Mouse (Mus musculus): Measurements from ENCODE around the gene Kitl. TPM values are rescaled to one million over a fixed set of nuclear protein-coding genes. Genes with fewer than 3 reads are reported as not detected.

Gene Kitl
- total RNA-seq (2014; rRNA removed): 35.0 and 57.3 TPM in 2 replicates
- polyA plus RNA-seq (2015; fragmentation: Nextera tagmentation; extraction: Ambion mirVana): 31.4 and 50.9 TPM in 2 replicates

DNA sequence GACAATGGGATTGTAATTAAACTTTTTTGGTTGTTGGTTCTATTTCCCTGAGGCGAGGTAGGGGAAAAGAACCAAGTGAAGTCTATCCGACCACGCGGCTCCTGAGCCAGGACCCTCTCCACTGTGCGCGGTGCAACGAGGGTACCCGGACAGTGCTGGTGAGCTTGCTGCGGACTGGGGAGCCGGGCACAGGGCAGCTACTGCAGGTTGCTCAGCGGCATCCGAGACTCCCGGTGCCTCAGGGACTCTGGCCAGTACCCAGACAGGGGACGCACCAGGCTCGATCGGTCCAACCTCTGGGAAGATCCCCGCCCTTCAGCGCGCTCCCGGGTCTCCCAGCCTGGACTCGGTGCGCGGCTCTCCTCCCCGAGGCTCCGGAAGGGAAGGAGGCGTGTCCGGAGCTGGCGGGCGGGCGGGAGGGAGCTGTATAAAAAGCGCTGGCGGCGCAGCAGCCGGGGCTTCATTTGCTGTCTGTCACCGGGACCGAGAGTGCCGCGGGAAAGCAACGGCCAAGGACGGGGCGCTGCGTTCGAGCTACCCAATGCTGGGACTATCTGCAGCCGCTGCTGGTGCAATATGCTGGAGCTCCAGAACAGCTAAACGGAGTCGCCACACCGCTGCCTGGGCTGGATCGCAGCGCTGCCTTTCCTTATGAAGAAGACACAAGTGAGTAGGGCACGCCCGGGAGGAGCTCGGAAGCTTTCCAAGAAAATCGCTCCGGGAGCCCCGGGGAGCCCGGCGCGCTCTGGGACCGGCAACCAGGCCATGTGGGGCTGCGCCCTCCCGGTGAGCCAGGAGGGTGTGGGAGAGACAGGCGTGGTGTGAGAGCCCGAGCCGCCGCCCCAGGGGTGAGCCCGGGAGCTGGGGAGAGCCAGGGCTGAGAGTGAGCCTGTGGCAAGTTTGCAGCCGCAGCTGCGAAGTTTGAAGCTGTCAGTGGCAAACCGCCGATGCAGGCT, at the start of gene Kitl:
Gene Kitl, plus strand, starts transcription at position 261 of the 956 bp plus-strand sequence.
- Histone ChIP-seq H3K4me1 (ENCODE audit: insufficient read depth, low read length) (no peaks in the 10 kb centered on the region), H3K4me3 (ENCODE audit: low read depth, low read length) (peak within 1 kb of the TSS; percentile 64), H3K27ac (ENCODE audit: low read depth, low read length) (peak within 1 kb of the TSS; percentile 43; the same call in 1 of the 2 replicates), H3K9me3 (ENCODE audit: low read length) (no peaks in the 10 kb centered on the region), H3K27me3 (ENCODE audit: insufficient read depth, low read length) (peaks cover 35% of the 10 kb centered on the region), H3K4me2 (ENCODE audit: low read depth, low read length, poor library complexity, severe bottlenecking) (peak within 1 kb of the TSS; percentile 98), H3K9ac (replicated peaks; ENCODE audit: low read length, poor library complexity, severe bottlenecking) (peak within 1 kb of the TSS; percentile 55), H3K36me3 (ENCODE audit: insufficient read depth, low read length) (no peaks in the 10 kb centered on the region)
- ATAC-seq (ENCODE audit: low FRiP score): peak; percentile 80
- no peak for TF ChIP-seq CTCF (IDR thresholded peaks at IDR 0.05)
- WGBS: under 1% methylated on average over 61 of the region's 70 CpGs
- peak; percentile 73 for DNase-seq (ENCODE audit: low spot score)

DNA sequence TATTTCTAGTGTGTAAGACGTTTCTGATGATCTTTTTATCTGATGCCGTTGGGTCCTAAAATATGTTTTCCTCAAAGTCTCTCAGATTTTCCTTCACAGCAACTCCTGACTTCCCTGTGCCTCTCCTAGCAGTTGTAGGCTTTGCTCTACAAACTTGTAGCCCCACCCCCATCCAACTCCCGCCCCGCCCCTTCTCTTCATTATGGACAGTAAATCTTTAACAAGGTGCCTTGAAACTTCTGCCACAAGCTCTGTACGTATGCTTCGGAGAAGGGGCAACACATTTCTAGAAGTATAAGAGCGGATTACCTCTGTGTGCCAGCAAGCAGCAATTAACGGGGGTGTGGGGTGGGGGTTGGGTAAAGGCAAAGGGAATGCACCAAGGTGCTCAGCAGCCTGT, 42.6 kb upstream of the Kitl start:
- H3K27ac ChIP-seq (ENCODE audit: low read depth, low read length): no peak overlapping the region
- no peaks in the 10 kb centered on the region for H3K4me1 ChIP-seq (ENCODE audit: insufficient read depth, low read length)
- ATAC-seq (ENCODE audit: low FRiP score) (no peak), DNase-seq (ENCODE audit: low spot score) (no peak)
- no peaks in the 10 kb centered on the region for H3K36me3 ChIP-seq (ENCODE audit: insufficient read depth, low read length)
- no peaks in the 10 kb centered on the region for H3K9me3 ChIP-seq (ENCODE audit: low read length)
- H3K9ac ChIP-seq (replicated peaks; ENCODE audit: low read length, poor library complexity, severe bottlenecking): no peak overlapping the region
- H3K27me3 ChIP-seq (ENCODE audit: insufficient read depth, low read length): no peaks in the 10 kb centered on the region
- WGBS: 75% methylated on average over 8 of the region's 8 CpGs
- no peak overlapping the region for H3K4me2 ChIP-seq (ENCODE audit: low read depth, low read length, poor library complexity, severe bottlenecking)
- no peak overlapping the region for H3K4me3 ChIP-seq (ENCODE audit: low read depth, low read length)
- no peak for TF ChIP-seq CTCF (IDR thresholded peaks at IDR 0.05)

DNA sequence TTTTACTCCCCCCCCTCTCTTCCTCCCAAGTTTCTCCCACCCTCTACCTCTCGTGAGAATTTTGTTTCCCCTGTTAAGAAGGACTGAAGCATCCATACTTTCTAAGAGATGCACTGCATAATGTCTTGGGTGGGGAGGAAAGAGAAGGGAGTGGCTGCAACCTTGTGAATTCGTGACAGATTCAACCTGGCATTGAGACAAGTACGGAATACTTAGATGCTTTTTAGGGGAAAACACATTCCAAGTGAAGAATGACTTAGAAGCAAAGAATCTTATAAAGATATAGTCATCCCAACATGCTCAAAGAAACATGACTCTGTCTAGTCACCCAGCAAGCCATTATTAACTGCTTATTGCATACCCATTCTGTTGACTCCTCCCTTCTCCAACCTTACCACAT, 35.3 kb upstream of the Kitl start:
- 90% methylated on average over 3 of the region's 3 CpGs for WGBS
- H3K4me1 ChIP-seq (ENCODE audit: insufficient read depth, low read length): no peaks in the 10 kb centered on the region
- no peaks in the 10 kb centered on the region for H3K9me3 ChIP-seq (ENCODE audit: low read length)
- H3K27me3 ChIP-seq (ENCODE audit: insufficient read depth, low read length): no peaks in the 10 kb centered on the region
- H3K36me3 ChIP-seq (ENCODE audit: insufficient read depth, low read length): no peaks in the 10 kb centered on the region
- no peak for TF ChIP-seq CTCF (IDR thresholded peaks at IDR 0.05)
- no peak overlapping the region for H3K9ac ChIP-seq (replicated peaks; ENCODE audit: low read length, poor library complexity, severe bottlenecking)
- H3K27ac ChIP-seq (ENCODE audit: low read depth, low read length): no peak overlapping the region
- H3K4me2 ChIP-seq (ENCODE audit: low read depth, low read length, poor library complexity, severe bottlenecking): no peak overlapping the region
- H3K4me3 ChIP-seq (ENCODE audit: low read depth, low read length): no peak overlapping the region
- DNase-seq (ENCODE audit: low spot score): no peak
- ATAC-seq (ENCODE audit: low FRiP score): no peak

DNA sequence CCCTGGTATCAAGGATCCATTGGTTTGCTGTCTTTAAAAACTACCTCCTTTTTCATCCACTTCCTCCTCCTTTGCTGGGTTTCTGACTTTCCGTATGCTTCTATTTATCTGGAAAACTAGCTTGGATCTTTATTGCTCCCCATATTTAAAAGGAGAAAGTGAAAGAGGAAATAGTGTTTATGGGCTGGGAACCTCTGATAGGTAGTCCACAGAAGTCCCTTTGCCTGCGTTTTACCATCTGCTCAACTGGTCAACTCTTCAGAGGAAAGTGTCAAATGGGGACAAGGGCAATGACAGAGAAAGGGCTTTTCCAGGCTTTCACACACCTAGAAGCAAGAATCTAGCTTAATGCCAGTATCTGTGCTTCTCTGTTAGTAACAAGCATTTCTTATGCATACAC, 34.5 kb upstream of the Kitl start:
- H3K36me3 ChIP-seq (ENCODE audit: insufficient read depth, low read length): no peaks in the 10 kb centered on the region
- no peaks in the 10 kb centered on the region for H3K9me3 ChIP-seq (ENCODE audit: low read length)
- H3K4me2 ChIP-seq (ENCODE audit: low read depth, low read length, poor library complexity, severe bottlenecking): no peak overlapping the region
- DNase-seq (ENCODE audit: low spot score) (no peak), ATAC-seq (ENCODE audit: low FRiP score) (no peak)
- no peaks in the 10 kb centered on the region for H3K4me1 ChIP-seq (ENCODE audit: insufficient read depth, low read length)
- no peak overlapping the region for H3K4me3 ChIP-seq (ENCODE audit: low read depth, low read length)
- no peak overlapping the region for H3K9ac ChIP-seq (replicated peaks; ENCODE audit: low read length, poor library complexity, severe bottlenecking)
- no peak for TF ChIP-seq CTCF (IDR thresholded peaks at IDR 0.05)
- H3K27me3 ChIP-seq (ENCODE audit: insufficient read depth, low read length): no peaks in the 10 kb centered on the region
- no peak overlapping the region for H3K27ac ChIP-seq (ENCODE audit: low read depth, low read length)
- 90% methylated on average over 2 of the region's 2 CpGs for WGBS

DNA sequence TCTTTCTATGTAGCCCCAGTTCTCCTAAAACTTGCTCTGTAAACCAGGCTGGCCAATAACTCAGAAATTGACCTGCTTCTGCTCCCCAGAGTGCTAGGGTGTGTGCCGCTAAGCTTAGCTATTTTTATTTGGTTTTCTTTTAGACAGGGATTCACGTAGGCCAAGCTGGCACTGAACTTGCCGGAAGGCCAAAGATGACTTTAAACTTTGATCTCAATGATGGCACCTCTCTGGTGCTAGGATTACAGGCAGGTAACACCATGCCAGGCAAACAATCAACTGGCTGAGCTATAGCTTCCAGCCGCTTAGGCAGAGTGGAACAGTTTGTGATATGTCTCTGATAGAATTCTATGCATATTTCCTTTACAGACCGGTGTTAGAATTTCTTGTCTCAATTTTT, 33.5 kb upstream of the Kitl start:
- no peaks in the 10 kb centered on the region for H3K9me3 ChIP-seq (ENCODE audit: low read length)
- H3K27ac ChIP-seq (ENCODE audit: low read depth, low read length): no peak overlapping the region
- no peak for TF ChIP-seq CTCF (IDR thresholded peaks at IDR 0.05)
- no peak overlapping the region for H3K9ac ChIP-seq (replicated peaks; ENCODE audit: low read length, poor library complexity, severe bottlenecking)
- no peak overlapping the region for H3K4me3 ChIP-seq (ENCODE audit: low read depth, low read length)
- DNase-seq (ENCODE audit: low spot score) (no peak), ATAC-seq (ENCODE audit: low FRiP score) (no peak)
- no peaks in the 10 kb centered on the region for H3K4me1 ChIP-seq (ENCODE audit: insufficient read depth, low read length)
- no peaks in the 10 kb centered on the region for H3K36me3 ChIP-seq (ENCODE audit: insufficient read depth, low read length)
- 91% methylated on average over 5 of the region's 5 CpGs for WGBS
- H3K27me3 ChIP-seq (ENCODE audit: insufficient read depth, low read length): no peaks in the 10 kb centered on the region
- no peak overlapping the region for H3K4me2 ChIP-seq (ENCODE audit: low read depth, low read length, poor library complexity, severe bottlenecking)

DNA sequence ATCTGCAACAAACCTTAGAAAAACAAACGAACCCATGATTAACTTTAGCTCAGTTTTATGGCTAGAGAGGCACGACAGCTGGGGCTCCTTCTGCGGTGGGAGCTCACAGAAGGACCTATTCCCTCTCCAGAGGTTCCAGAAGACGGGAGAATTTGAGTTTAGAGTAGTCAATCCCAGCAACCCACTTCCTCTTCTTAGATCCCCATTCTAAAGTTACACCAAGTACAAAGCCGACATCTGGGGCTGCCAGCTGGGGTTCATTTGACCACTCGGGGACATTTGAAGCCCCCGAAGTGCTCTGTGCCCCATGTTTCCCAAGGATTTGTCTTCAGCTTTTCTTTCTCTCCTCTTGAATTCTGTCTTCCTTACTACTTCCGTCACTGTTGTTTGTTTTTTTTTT, 28.7 kb upstream of the Kitl start:
- no peaks in the 10 kb centered on the region for H3K9me3 ChIP-seq (ENCODE audit: low read length)
- H3K27me3 ChIP-seq (ENCODE audit: insufficient read depth, low read length): no peaks in the 10 kb centered on the region
- no peaks in the 10 kb centered on the region for H3K4me1 ChIP-seq (ENCODE audit: insufficient read depth, low read length)
- no peak for DNase-seq (ENCODE audit: low spot score)
- H3K4me2 ChIP-seq (ENCODE audit: low read depth, low read length, poor library complexity, severe bottlenecking): no peak overlapping the region
- 0 out of 2 replicates have a peak overlapping the region, but pooled peaks have one; percentile 2 for H3K4me3 ChIP-seq (ENCODE audit: low read depth, low read length)
- no peak for TF ChIP-seq CTCF (IDR thresholded peaks at IDR 0.05)
- no peak overlapping the region for H3K9ac ChIP-seq (replicated peaks; ENCODE audit: low read length, poor library complexity, severe bottlenecking)
- no peaks in the 10 kb centered on the region for H3K36me3 ChIP-seq (ENCODE audit: insufficient read depth, low read length)
- no peak overlapping the region for H3K27ac ChIP-seq (ENCODE audit: low read depth, low read length)
- 74% methylated on average over 8 of the region's 8 CpGs for WGBS
- no peak for ATAC-seq (ENCODE audit: low FRiP score)

Data from midbrain, postnatal 0 days (tissue).